Mouse (Mus musculus) olfactory bulb, adult 2 months (tissue): ENCODE results near the gene Galnt14. TPM values are rescaled to one million over a fixed set of nuclear protein-coding genes. Genes with fewer than 3 reads are reported as not detected.

ENCODE experiments used
- H3K27ac ChIP-seq: fragments of 200-500 bp; 2 replicates; pipeline ENCODE4 v1.5.1; 2012; ENCODE audit warnings: low read depth, low read length; ENCODE audit not compliant: insufficient read depth
- H3K4me1 ChIP-seq: fragments of 200-500 bp; 2 replicates; pipeline ENCODE4 v1.6.1; 2012; ENCODE audit warnings: low read length; ENCODE audit not compliant: control insufficient read depth, insufficient read depth
- H3K4me3 ChIP-seq: fragments of 200-500 bp; 2 replicates; pipeline ENCODE4 v1.5.1; 2012; ENCODE audit warnings: mild to moderate bottlenecking, low read depth, low read length, moderate library complexity; ENCODE audit not compliant: insufficient read depth
- CTCF ChIP-seq: fragments of 200-500 bp; IDR thresholded peaks from 2 replicates; pipeline ENCODE4 v1.5.1; 2012; ENCODE audit warnings: low read depth, mild to moderate bottlenecking, low read length, moderate library complexity; ENCODE audit not compliant: insufficient read depth
- POLR2A ChIP-seq: fragments of 200-500 bp; IDR thresholded peaks from 2 replicates; pipeline ENCODE4 v1.6.1; 2012; ENCODE audit warnings: mild to moderate bottlenecking, low read depth, low read length, moderate library complexity; ENCODE audit not compliant: insufficient read depth
- WGBS: fragments of 180-500 bp; shearing (Covaris S2); methylation state at CpG from one replicate; pipeline ENCODE4 v1.1.7; 2018; 5-methylcytosine and 5-hydroxymethylcytosine counted together
- polyA plus RNA-seq: library from polyadenylated mRNA; stranded (reverse); fragments of >200 nt; gene quantifications from 2 replicates; pipeline ENCODE4 v1.2.4, GENCODE M21; 2012; ENCODE audit warnings: low replicate concordance; ENCODE audit not compliant: missing spikeins, insufficient read depth, insufficient read length

Galnt14 gene
- polyA plus RNA-seq, 1 experiment, result not detected

- 95% methylated on average over 7 of the region's 7 CpGs for WGBS
- Histone ChIP-seq H3K27ac (no peak overlapping the region), H3K4me3 (no peak overlapping the region), H3K4me1 (no peaks in the 10 kb centered on the region)
- TF ChIP-seq CTCF, result no peak
- TF ChIP-seq POLR2A, result no peak
These were observed 68.6 kb downstream of the Galnt14 start for GRCm38 (mm10) chr17:73641676-73642075.

DNA sequence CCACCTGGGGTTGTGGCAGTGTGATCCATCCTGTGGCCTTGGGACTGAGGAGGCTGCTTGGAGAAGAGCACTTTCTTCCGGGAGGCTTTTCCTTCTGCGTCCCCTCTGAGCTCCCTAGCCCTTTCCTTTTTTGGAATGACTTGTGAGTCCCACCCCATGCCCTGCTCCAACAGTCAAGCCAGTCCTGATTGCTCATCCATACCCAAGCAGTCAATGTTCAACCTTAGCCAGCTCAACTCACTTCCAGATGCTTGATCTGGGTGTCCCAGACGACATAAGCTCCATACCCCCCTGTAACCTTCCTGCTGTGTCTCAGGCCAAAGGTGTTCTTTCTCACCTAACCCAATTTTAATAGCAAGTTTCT, 70.2 kb downstream of the Galnt14 start:
- TF ChIP-seq POLR2A (no peak), CTCF (no peak)
- H3K4me1 ChIP-seq, result no peaks in the 10 kb centered on the region
- no peak overlapping the region for H3K27ac ChIP-seq
- H3K4me3 ChIP-seq, result no peak overlapping the region
- 81% methylated on average over 3 of the region's 3 CpGs for WGBS

DNA sequence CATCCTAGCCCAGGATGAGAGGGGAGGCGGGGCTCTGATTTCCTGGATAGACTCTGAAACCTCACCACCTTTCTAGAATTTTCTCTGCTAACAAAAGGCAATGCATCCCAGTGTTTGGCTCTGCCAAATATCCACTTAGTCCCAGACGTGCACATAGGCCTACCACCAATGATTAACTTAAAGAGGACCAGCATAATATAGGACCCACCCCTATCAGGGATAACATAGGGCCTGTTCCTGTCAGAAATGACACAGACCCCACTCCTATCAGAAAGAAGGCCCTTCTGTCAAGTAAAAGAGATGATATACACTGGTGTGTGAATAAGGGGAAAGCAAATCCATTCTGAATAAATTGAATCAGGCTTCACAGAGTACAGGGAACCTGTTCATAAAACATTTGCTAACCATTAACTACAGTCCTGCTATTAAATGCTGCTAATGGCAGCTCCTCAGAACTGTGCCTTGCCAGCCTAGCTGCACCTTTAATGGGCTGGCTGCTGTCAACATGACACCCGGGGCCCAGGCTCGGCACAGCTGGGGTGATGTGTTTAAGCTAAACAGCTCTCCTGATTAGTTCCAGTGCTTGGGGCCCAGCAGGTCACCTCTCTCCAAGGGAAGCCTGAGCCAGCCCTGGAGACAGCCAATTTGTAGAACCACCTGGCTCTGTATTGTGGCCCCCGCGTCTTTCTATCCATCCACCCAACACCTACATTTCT, 70.7 kb downstream of the Galnt14 start:
- H3K4me1 ChIP-seq, result no peaks in the 10 kb centered on the region
- TF ChIP-seq CTCF (no peak), POLR2A (no peak)
- no peak overlapping the region for H3K27ac ChIP-seq
- H3K4me3 ChIP-seq, result no peak overlapping the region
- WGBS, result 75% methylated on average over 6 of the region's 6 CpGs

DNA sequence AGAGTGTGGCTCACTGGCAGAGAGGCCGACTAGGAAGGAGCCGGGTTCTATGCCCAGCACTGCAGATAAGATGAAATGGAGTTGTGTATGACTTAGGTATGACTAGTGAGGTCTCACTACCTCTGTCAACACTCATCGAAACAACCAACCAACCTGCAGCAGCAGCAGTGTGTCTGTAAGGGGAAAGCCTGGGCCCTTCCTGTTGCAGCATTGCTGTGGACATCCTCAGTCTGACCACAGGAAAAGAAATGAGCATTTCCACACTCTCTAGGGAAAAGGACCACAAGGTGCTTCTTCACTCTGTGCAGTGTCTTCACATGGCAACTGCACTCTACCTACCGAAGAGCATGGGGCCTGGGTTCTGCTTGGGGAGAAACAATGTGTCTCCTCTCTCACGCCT, 73.3 kb downstream of the Galnt14 start:
- no peaks in the 10 kb centered on the region for H3K4me1 ChIP-seq

GRCm38 (mm10) chr17:73634896-73635295, 75.4 kb downstream of the Galnt14 start:
- Histone ChIP-seq H3K4me1 (no peaks in the 10 kb centered on the region), H3K27ac (no peak overlapping the region), H3K4me3 (no peak overlapping the region)
- WGBS, result 76% methylated on average over 2 of the region's 2 CpGs
- TF ChIP-seq POLR2A (no peak), CTCF (no peak)

More for the DNA sequence above, 73.3 kb downstream of the Galnt14 start:
- TF ChIP-seq CTCF (no peak), POLR2A (no peak)
- Histone ChIP-seq H3K27ac (no peak overlapping the region), H3K4me3 (no peak overlapping the region)
- 97% methylated on average over 5 of the region's 5 CpGs for WGBS

DNA sequence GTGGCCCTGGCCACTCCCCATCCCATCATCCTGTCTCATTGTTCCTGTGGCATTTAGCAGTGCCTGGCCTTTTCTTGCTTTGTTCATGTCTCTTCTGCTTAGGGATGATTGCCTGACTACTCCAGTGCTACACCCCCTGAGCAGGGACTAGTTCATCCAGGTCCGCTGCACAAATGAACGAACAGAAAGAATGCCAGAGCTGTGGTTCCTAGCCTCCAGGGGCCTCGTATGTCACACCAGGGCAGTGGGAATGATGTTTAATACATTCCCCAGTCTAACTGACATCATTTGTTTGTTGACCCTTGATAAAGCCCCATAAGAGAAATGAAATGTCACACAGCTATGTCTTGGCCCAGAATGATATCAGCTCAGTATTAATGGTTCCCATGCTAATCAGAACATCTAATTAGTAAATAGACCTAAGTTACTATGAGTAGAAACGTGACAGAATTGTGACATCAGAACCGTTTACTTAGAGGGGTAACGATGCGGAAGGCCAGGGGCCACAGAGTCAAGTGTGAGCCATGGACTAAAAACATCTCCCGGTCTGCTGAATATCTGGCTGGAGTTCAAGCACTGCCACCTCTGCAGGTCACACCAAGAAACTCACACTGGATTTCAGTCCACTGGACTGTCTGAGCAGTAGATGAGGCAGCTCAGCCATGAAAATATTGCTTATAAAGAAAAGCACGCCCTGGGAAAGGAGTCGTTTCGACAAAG, 76.1 kb downstream of the Galnt14 start:
- no peak overlapping the region for H3K4me3 ChIP-seq
- no peaks in the 10 kb centered on the region for H3K4me1 ChIP-seq
- no peak overlapping the region for H3K27ac ChIP-seq
- TF ChIP-seq POLR2A (no peak), CTCF (no peak)
- WGBS, result 74% methylated on average over 11 of the region's 11 CpGs

GRCm38 (mm10) chr17:73628263-73628914, 81.9 kb downstream of the Galnt14 start:
- Histone ChIP-seq H3K27ac (no peak overlapping the region), H3K4me1 (no peaks in the 10 kb centered on the region), H3K4me3 (no peak overlapping the region)
- 94% methylated on average over 14 of the region's 14 CpGs for WGBS
- TF ChIP-seq CTCF, result no peak

DNA sequence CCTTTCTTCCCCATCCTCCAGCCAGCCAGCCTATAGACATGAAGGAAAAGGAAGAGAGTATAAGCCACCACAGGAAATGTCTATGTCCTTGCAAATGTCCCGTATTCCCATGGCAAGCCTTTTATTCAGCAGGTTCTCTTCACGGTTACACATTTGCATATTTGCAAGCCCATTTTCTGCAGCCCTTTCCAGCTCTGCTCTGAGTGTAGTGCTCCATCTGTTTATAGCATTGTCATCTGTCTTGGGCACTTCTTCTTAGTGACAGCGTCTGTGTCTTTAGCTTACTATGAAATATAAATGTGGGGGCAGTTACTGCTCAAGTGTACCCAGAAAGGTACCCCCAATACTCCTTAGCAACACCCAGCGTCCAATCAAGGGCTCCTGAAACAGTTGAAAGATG, 83.3 kb downstream of the Galnt14 start:
- no peak overlapping the region for H3K27ac ChIP-seq
- H3K4me1 ChIP-seq, result no peaks in the 10 kb centered on the region
- TF ChIP-seq POLR2A, result no peak
- no peak for TF ChIP-seq CTCF
- no peak overlapping the region for H3K4me3 ChIP-seq
- WGBS, result 69% methylated on average over 4 of the region's 4 CpGs

- 94% methylated on average over 4 of the region's 4 CpGs for WGBS
- Histone ChIP-seq H3K27ac (no peak overlapping the region), H3K4me3 (no peak overlapping the region), H3K4me1 (no peaks in the 10 kb centered on the region)
- TF ChIP-seq CTCF (no peak), POLR2A (no peak)
These were observed 90.2 kb downstream of the Galnt14 start for GRCm38 (mm10) chr17:73620049-73620448.
